Mouse (Mus musculus): ENCODE data around the gene Cyp2d11. TPM values are rescaled to one million over a fixed set of nuclear protein-coding genes. Genes with fewer than 3 reads are reported as not detected.

Cyp2d11 gene
- polyA plus RNA-seq, 1 experiment from 2014 or later: not detected

DNA sequence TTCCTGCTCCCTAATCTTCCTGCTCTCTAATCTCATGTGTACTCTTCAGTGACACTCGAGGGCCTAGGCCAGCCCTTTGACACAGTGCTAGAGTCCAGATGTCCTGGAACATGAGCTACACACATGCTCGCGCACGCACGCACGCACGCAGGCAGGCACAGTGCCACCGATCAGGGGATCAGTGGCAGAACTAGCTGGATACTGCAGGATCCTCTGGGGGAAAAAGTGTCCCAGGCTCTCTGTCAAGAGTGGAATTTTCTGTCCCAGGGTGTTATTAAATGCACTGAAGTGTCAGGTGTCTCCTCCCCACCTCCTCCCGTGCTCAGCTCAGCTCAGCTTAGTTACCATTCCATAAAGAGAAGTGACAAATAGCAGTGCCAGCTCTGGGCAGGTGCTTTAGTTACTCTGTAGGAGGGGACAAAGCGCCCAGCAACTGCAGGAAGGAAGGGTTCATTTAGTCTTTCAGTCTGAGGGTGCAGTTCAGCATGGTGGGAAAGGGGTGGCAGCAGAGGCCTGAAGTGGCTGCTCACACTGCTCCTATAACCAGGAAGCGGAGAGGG, 32.3 kb downstream of the Cyp2d11 start:
- Histone ChIP-seq H3K27me3 (ENCODE audit: control insufficient read depth, insufficient read depth, low read length) (no peaks in the 10 kb centered on the region), H3K4me2 (ENCODE audit: low read length) (no peak overlapping the region), H3K9me3 (ENCODE audit: control insufficient read depth, low read length) (no peaks in the 10 kb centered on the region), H3K9ac (ENCODE audit: low read length) (no peak overlapping the region), H3K36me3 (ENCODE audit: control insufficient read depth, insufficient read depth, low read length) (no peaks in the 10 kb centered on the region), H3K27ac (replicated peaks in 1 of 2; ENCODE audit: control insufficient read depth in 1 of 2, insufficient read depth in 1 of 2, low read depth in 2 of 2, low read length in 2 of 2) (peak overlapping the region; percentile 39 to 47), H3K4me3 (ENCODE audit: control insufficient read depth in 1 of 2, insufficient read depth in 1 of 2, low read depth in 1 of 2, low read length in 2 of 2) (no peak overlapping the region), H3K4me1 (ENCODE audit: control insufficient read depth in 2 of 2, insufficient read depth in 2 of 2, low read length in 2 of 2) (peaks cover 14 to 17% of the 10 kb centered on the region in 2 experiments)
- 65% methylated on average over 11 of the region's 11 CpGs for WGBS
- peak; percentile 75 for ATAC-seq (ENCODE audit: insufficient number of reproducible peaks, insufficient read depth, low FRiP score, low read depth)

DNA sequence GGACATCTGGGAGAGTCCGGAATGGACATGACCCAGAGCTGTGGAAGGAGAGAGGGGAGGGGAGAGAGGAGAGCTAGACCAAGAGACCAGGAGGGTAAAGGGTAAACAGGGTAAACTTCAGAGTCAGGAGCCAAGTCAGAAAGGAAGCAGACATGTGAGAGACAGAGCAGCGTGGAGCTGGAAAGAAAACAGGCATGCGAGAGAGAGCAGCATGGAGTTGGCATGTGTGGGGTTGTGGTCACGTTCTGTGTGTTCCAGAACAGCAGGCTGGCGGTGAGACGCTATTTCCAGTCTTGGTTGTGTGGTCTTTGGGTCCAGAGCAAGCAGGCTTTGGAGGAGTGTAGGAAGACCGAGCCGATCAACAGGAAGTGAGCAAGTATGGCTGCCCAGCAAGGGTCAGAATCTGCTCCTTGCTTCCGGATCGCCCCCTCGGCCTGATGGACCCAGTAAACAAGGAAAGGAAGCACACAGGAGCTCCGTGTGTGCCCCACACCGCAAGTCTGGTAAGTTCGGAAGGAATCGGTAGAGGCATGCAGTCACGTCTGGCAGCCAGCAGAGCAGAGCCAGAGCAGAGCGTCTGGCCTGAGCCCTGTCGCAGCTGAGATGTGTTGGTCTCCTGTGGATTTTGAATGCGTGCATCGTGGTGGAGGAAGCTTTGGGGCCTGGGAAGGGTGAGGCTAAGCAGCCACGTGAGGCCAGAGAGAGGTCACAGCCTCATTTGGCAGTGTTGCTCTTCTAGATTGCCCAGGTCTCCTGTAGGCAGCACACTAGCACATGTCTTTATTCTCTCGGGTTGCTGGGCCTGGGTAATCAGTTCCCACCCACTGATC, 35.2 kb downstream of the Cyp2d11 start:
- 45% methylated on average over 22 of the region's 22 CpGs for WGBS
- Histone ChIP-seq H3K27ac (replicated peaks in 1 of 2; ENCODE audit: control insufficient read depth in 1 of 2, insufficient read depth in 1 of 2, low read depth in 2 of 2, low read length in 2 of 2) (peak overlapping the region; percentile 20 to 71), H3K9ac (ENCODE audit: low read length) (peak overlapping the region; percentile 41; the same call in 1 of the 2 replicates), H3K4me3 (ENCODE audit: control insufficient read depth in 1 of 2, insufficient read depth in 1 of 2, low read depth in 1 of 2, low read length in 2 of 2) (no peak overlapping the region), H3K4me2 (ENCODE audit: low read length) (peak overlapping the region; percentile 39), H3K9me3 (ENCODE audit: control insufficient read depth, low read length) (no peaks in the 10 kb centered on the region), H3K27me3 (ENCODE audit: control insufficient read depth, insufficient read depth, low read length) (no peaks in the 10 kb centered on the region), H3K36me3 (ENCODE audit: control insufficient read depth, insufficient read depth, low read length) (no peaks in the 10 kb centered on the region), H3K4me1 (ENCODE audit: control insufficient read depth in 2 of 2, insufficient read depth in 2 of 2, low read length in 2 of 2) (peaks cover 18 to 21% of the 10 kb centered on the region in 2 experiments)
- no peak for ATAC-seq (ENCODE audit: insufficient number of reproducible peaks, insufficient read depth, low FRiP score, low read depth)

- H3K4me3 ChIP-seq (ENCODE audit: control insufficient read depth in 1 of 2, insufficient read depth in 1 of 2, low read depth in 1 of 2, low read length in 2 of 2): peak within 1 kb of the TSS; percentile 77 to 79
- H3K4me2 ChIP-seq (ENCODE audit: low read length): peak within 1 kb of the TSS; percentile 79
- WGBS: 2% methylated on average over 57 of the region's 57 CpGs
- peak; percentile 98 for ATAC-seq (ENCODE audit: insufficient number of reproducible peaks, insufficient read depth, low FRiP score, low read depth)
- H3K27ac ChIP-seq (replicated peaks in 1 of 2; ENCODE audit: control insufficient read depth in 1 of 2, insufficient read depth in 1 of 2, low read depth in 2 of 2, low read length in 2 of 2): peak within 1 kb of the TSS; percentile 88 to 91
- H3K9ac ChIP-seq (ENCODE audit: low read length): peak within 1 kb of the TSS; percentile 95
- no peaks in the 10 kb centered on the region for H3K9me3 ChIP-seq (ENCODE audit: control insufficient read depth, low read length)
- no peaks in the 10 kb centered on the region for H3K27me3 ChIP-seq (ENCODE audit: control insufficient read depth, insufficient read depth, low read length)
- H3K4me1 ChIP-seq (ENCODE audit: control insufficient read depth in 2 of 2, insufficient read depth in 2 of 2, low read length in 2 of 2): peaks cover 11 to 35% of the 10 kb centered on the region in 2 experiments
- peaks cover 23% of the 10 kb centered on the region for H3K36me3 ChIP-seq (ENCODE audit: control insufficient read depth, insufficient read depth, low read length)
These were observed 39.5 kb downstream of the Cyp2d11 start, which contains the start of gene Ndufa6 for GRCm38 (mm10) chr15:82354126-82354945. Ndufa6 (minus strand) TSS chr15:82354322.

GRCm38 (mm10) chr15:82353745-82354113, 40.1 kb downstream of the Cyp2d11 start:
- Histone ChIP-seq H3K4me2 (ENCODE audit: low read length) (peak overlapping the region; percentile 79), H3K27ac (replicated peaks in 1 of 2; ENCODE audit: control insufficient read depth in 1 of 2, insufficient read depth in 1 of 2, low read depth in 2 of 2, low read length in 2 of 2) (peak overlapping the region; percentile 88), H3K4me1 (ENCODE audit: control insufficient read depth in 2 of 2, insufficient read depth in 2 of 2, low read length in 2 of 2) (peaks cover 8 to 29% of the 10 kb centered on the region in 2 experiments), H3K4me3 (ENCODE audit: control insufficient read depth in 1 of 2, insufficient read depth in 1 of 2, low read depth in 1 of 2, low read length in 2 of 2) (peak overlapping the region; percentile 77 to 79), H3K36me3 (ENCODE audit: control insufficient read depth, insufficient read depth, low read length) (peaks cover 29% of the 10 kb centered on the region), H3K9me3 (ENCODE audit: control insufficient read depth, low read length) (no peaks in the 10 kb centered on the region), H3K27me3 (ENCODE audit: control insufficient read depth, insufficient read depth, low read length) (no peaks in the 10 kb centered on the region), H3K9ac (ENCODE audit: low read length) (peak overlapping the region; percentile 95)
- 1% methylated on average over 23 of the region's 23 CpGs for WGBS
- ATAC-seq (ENCODE audit: insufficient number of reproducible peaks, insufficient read depth, low FRiP score, low read depth): peak; percentile 44; the same call in 1 of the 2 replicates

- WGBS: 21% methylated on average over 14 of the region's 14 CpGs
- peak overlapping the region; percentile 77 to 79 for H3K4me3 ChIP-seq (ENCODE audit: control insufficient read depth in 1 of 2, insufficient read depth in 1 of 2, low read depth in 1 of 2, low read length in 2 of 2)
- peak overlapping the region; percentile 95 for H3K9ac ChIP-seq (ENCODE audit: low read length)
- no peak for ATAC-seq (ENCODE audit: insufficient number of reproducible peaks, insufficient read depth, low FRiP score, low read depth)
- peaks cover 4 to 26% of the 10 kb centered on the region in 2 experiments; a peak in 3 of 4 replicates for H3K4me1 ChIP-seq (ENCODE audit: control insufficient read depth in 2 of 2, insufficient read depth in 2 of 2, low read length in 2 of 2)
- H3K36me3 ChIP-seq (ENCODE audit: control insufficient read depth, insufficient read depth, low read length): peaks cover 34% of the 10 kb centered on the region
- no peaks in the 10 kb centered on the region for H3K9me3 ChIP-seq (ENCODE audit: control insufficient read depth, low read length)
- H3K27me3 ChIP-seq (ENCODE audit: control insufficient read depth, insufficient read depth, low read length): no peaks in the 10 kb centered on the region
- H3K27ac ChIP-seq (replicated peaks in 1 of 2; ENCODE audit: control insufficient read depth in 1 of 2, insufficient read depth in 1 of 2, low read depth in 2 of 2, low read length in 2 of 2): peak overlapping the region; percentile 88
- H3K4me2 ChIP-seq (ENCODE audit: low read length): peak overlapping the region; percentile 79
These were observed 40.6 kb downstream of the Cyp2d11 start for GRCm38 (mm10) chr15:82353078-82353744.

DNA sequence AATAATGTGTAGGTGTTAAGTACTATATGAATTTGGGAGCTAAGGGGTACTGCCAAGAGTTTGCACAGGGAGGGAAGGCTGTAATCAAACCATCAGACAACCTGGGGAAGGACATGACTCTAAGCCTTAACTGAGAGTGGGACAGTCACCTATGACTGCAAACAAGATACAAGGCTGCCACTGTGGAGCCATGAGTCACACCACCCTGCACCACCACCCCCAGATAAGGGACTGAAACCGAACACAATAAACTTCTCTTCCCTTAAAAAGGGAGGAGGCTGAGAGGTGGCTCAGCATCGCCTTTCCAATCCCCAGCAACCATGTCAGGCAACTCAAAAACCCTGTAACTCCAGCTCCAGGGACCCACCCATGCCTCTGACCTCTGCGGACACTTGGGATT, 42.3 kb downstream of the Cyp2d11 start:
- no peak overlapping the region for H3K4me3 ChIP-seq (ENCODE audit: control insufficient read depth in 1 of 2, insufficient read depth in 1 of 2, low read depth in 1 of 2, low read length in 2 of 2)
- H3K4me2 ChIP-seq (ENCODE audit: low read length): peak overlapping the region; percentile 79
- WGBS: 44% methylated on average over 3 of the region's 3 CpGs
- peak overlapping the region in 1 of 2 experiments; percentile 17; a peak in 1 of 4 replicates for H3K27ac ChIP-seq (replicated peaks in 1 of 2; ENCODE audit: control insufficient read depth in 1 of 2, insufficient read depth in 1 of 2, low read depth in 2 of 2, low read length in 2 of 2)
- H3K9me3 ChIP-seq (ENCODE audit: control insufficient read depth, low read length): no peaks in the 10 kb centered on the region
- no peak for ATAC-seq (ENCODE audit: insufficient number of reproducible peaks, insufficient read depth, low FRiP score, low read depth)
- H3K27me3 ChIP-seq (ENCODE audit: control insufficient read depth, insufficient read depth, low read length): no peaks in the 10 kb centered on the region
- H3K9ac ChIP-seq (ENCODE audit: low read length): peak overlapping the region; percentile 48; the same call in 1 of the 2 replicates
- peaks cover 14 to 40% of the 10 kb centered on the region in 2 experiments for H3K4me1 ChIP-seq (ENCODE audit: control insufficient read depth in 2 of 2, insufficient read depth in 2 of 2, low read length in 2 of 2)
- H3K36me3 ChIP-seq (ENCODE audit: control insufficient read depth, insufficient read depth, low read length): peaks cover 41% of the 10 kb centered on the region

DNA sequence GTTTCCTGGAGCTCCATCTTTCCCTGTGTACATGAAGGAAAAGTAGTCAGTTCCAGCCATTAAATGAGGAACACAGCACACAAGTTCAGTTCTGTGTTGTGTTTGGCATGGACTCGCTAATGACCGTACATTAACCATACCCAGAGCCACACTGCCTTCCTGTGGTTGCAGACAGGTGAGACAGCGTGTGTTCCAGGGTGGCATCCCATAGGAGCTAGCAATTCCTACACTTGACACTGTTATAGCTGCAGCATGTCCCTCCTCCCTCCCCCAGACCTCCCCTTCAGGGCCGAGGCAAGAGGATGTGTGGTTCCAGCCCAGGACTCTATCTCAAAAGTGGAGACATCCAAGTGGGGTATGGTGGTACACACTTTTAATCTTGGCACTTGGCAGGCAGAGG, 43.5 kb downstream of the Cyp2d11 start:
- WGBS: 91% methylated on average over 4 of the region's 4 CpGs
- Histone ChIP-seq H3K4me3 (ENCODE audit: control insufficient read depth in 1 of 2, insufficient read depth in 1 of 2, low read depth in 1 of 2, low read length in 2 of 2) (no peak overlapping the region), H3K27ac (replicated peaks in 1 of 2; ENCODE audit: control insufficient read depth in 1 of 2, insufficient read depth in 1 of 2, low read depth in 2 of 2, low read length in 2 of 2) (no peak overlapping the region), H3K9ac (ENCODE audit: low read length) (no peak overlapping the region), H3K4me1 (ENCODE audit: control insufficient read depth in 2 of 2, insufficient read depth in 2 of 2, low read length in 2 of 2) (peaks cover 14 to 40% of the 10 kb centered on the region in 2 experiments), H3K9me3 (ENCODE audit: control insufficient read depth, low read length) (no peaks in the 10 kb centered on the region), H3K4me2 (ENCODE audit: low read length) (no peak overlapping the region), H3K27me3 (ENCODE audit: control insufficient read depth, insufficient read depth, low read length) (no peaks in the 10 kb centered on the region), H3K36me3 (ENCODE audit: control insufficient read depth, insufficient read depth, low read length) (peaks cover 41% of the 10 kb centered on the region)
- no peak for ATAC-seq (ENCODE audit: insufficient number of reproducible peaks, insufficient read depth, low FRiP score, low read depth)

Data from heart, embryonic 14.5 days (tissue).